Mouse (Mus musculus) heart, embryonic 13.5 days (tissue): ENCODE data around the gene Capn9. TPM values are rescaled to one million over a fixed set of nuclear protein-coding genes. Genes with fewer than 3 reads are reported as not detected.
A peak's percentile ranks its signal among the peaks of the same experiment; 100 is the strongest.

Source experiments
- ATAC-seq: fragments of 200-750 bp; cut with Nextera tagmentation; 2 replicates; pipeline ENCODE4 v1.8.0; 2017; ENCODE audit warnings: moderate TSS enrichment; ENCODE audit not compliant: insufficient number of reproducible peaks, low FRiP score, low TSS enrichment; ENCODE audit errors: extremely low read depth
- H3K27ac ChIP-seq: fragments of 300-500 bp; sonication (generic); replicated peaks from 2 replicates; pipeline ENCODE4 v1.5.1; 2015; ENCODE audit warnings: moderate library complexity, mild to moderate bottlenecking, inconsistent platforms
- H3K27me3 ChIP-seq: fragments of 300-500 bp; sonication (generic); replicated peaks from 2 replicates; pipeline ENCODE4 v1.6.1; 2015; ENCODE audit warnings: mild to moderate bottlenecking, inconsistent platforms
- H3K36me3 ChIP-seq: fragments of 300-500 bp; sonication (generic); 2 replicates; pipeline ENCODE4 v1.6.1; 2015; ENCODE audit warnings: mild to moderate bottlenecking, inconsistent platforms
- H3K4me1 ChIP-seq: fragments of 300-500 bp; sonication (generic); 2 replicates; pipeline ENCODE4 v1.6.1; 2015; ENCODE audit warnings: inconsistent platforms
- H3K4me2 ChIP-seq: fragments of 300-500 bp; sonication (generic); 2 replicates; pipeline ENCODE4 v1.6.1; 2015; ENCODE audit warnings: inconsistent platforms, mild to moderate bottlenecking, moderate library complexity
- H3K4me3 ChIP-seq: fragments of 300-500 bp; sonication (generic); 2 replicates; pipeline ENCODE4 v1.5.1; 2015; ENCODE audit warnings: moderate library complexity, mild to moderate bottlenecking, inconsistent platforms
- H3K9ac ChIP-seq: fragments of 300-500 bp; sonication (generic); 2 replicates; pipeline ENCODE4 v1.6.1; 2015; ENCODE audit warnings: inconsistent platforms, mild to moderate bottlenecking, moderate library complexity
- H3K9me3 ChIP-seq: fragments of 300-500 bp; sonication (generic); 2 replicates; pipeline ENCODE4 v1.6.1; 2016; ENCODE audit warnings: inconsistent platforms
- WGBS: fragments of 180-500 bp; shearing (Covaris S2); methylation state at CpG from one replicate; pipeline ENCODE4 v1.1.7; 2015; ENCODE audit warnings: mixed read lengths; 5-methylcytosine and 5-hydroxymethylcytosine counted together
- polyA plus RNA-seq: library from polyadenylated mRNA; unstranded; fragments of >200 nt; fragmentation: Nextera tagmentation; extraction: Ambion mirVana; gene quantifications from 2 replicates; pipeline ENCODE4 v1.2.1, GENCODE M21; 2015

Gene Capn9
- polyA plus RNA-seq, 1 experiment from 2014 or later: 0.08 TPM

GRCm38 (mm10) chr8:124617266-124617869 is 41.5 kb downstream of the Capn9 start:
- ATAC-seq: no peak; the same call in 1 of the 2 replicates
- 17% methylated on average over 17 of the region's 17 CpGs for WGBS
- no peak overlapping the region for H3K27ac ChIP-seq

DNA sequence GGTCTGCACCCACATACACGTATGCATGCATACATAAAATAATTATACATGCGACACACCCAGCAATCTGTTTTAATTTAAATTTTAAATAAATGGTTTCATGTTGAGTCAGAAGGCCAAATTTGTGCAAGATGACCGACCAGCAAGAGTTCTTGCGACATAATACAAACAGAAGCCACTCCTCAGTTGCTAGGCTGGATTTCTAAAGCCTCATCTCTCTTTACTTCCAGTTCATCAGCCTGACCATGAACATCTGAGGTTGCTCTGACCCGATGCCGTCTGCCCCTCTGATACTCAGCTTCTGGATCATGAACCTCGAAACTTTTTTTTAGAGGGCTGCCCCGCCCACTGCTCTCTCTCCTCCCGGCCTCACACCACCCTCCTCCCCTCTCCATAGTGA is 42.3 kb downstream of the Capn9 start:
- 0 out of 2 replicates have a peak, but pooled peaks cover 3% of the 10 kb centered on the region for H3K9me3 ChIP-seq
- H3K4me2 ChIP-seq: no peak overlapping the region
- H3K4me3 ChIP-seq: no peak overlapping the region
- H3K4me1 ChIP-seq: peaks cover 7% of the 10 kb centered on the region; the same call in 1 of the 2 replicates
- WGBS: 61% methylated on average over 9 of the region's 9 CpGs
- no peak overlapping the region for H3K27ac ChIP-seq
- H3K36me3 ChIP-seq: no peaks in the 10 kb centered on the region
- H3K9ac ChIP-seq: no peak overlapping the region
- peaks cover 14% of the 10 kb centered on the region for H3K27me3 ChIP-seq
- no peak for ATAC-seq

More at GRCm38 (mm10) chr8:124617266-124617869, 41.5 kb downstream of the Capn9 start:
- H3K4me3 ChIP-seq: peak overlapping the region; percentile 47
- peaks cover 7% of the 10 kb centered on the region; the same call in 1 of the 2 replicates for H3K4me1 ChIP-seq
- no peaks in the 10 kb centered on the region for H3K9me3 ChIP-seq
- peak overlapping the region; percentile 77 for H3K9ac ChIP-seq
- peak overlapping the region; percentile 72 for H3K4me2 ChIP-seq
- H3K36me3 ChIP-seq: no peaks in the 10 kb centered on the region
- H3K27me3 ChIP-seq: peaks cover 14% of the 10 kb centered on the region

- Histone ChIP-seq H3K4me3 (no peak overlapping the region), H3K36me3 (no peaks in the 10 kb centered on the region), H3K27me3 (peaks cover 6% of the 10 kb centered on the region), H3K9ac (no peak overlapping the region), H3K9me3 (peaks cover 7% of the 10 kb centered on the region; the same call in 1 of the 2 replicates), H3K4me1 (peaks cover 11% of the 10 kb centered on the region; the same call in 1 of the 2 replicates), H3K4me2 (no peak overlapping the region), H3K27ac (no peak overlapping the region)
- 64% methylated on average over 5 of the region's 5 CpGs for WGBS
- ATAC-seq: no peak
Measured at GRCm38 (mm10) chr8:124621255-124621654, 45.3 kb downstream of the Capn9 start.

- ATAC-seq: no peak
- H3K9me3 ChIP-seq: peaks cover 7% of the 10 kb centered on the region; the same call in 1 of the 2 replicates
- WGBS: 77% methylated on average over 9 of the region's 9 CpGs
- H3K27ac ChIP-seq: no peak overlapping the region
- H3K4me2 ChIP-seq: no peak overlapping the region
- H3K4me3 ChIP-seq: no peak overlapping the region
- peaks cover 16% of the 10 kb centered on the region for H3K4me1 ChIP-seq
- H3K27me3 ChIP-seq: no peaks in the 10 kb centered on the region
- no peak overlapping the region for H3K9ac ChIP-seq
- no peaks in the 10 kb centered on the region for H3K36me3 ChIP-seq
Measured at GRCm38 (mm10) chr8:124626251-124626650, 50.3 kb downstream of the Capn9 start.

DNA sequence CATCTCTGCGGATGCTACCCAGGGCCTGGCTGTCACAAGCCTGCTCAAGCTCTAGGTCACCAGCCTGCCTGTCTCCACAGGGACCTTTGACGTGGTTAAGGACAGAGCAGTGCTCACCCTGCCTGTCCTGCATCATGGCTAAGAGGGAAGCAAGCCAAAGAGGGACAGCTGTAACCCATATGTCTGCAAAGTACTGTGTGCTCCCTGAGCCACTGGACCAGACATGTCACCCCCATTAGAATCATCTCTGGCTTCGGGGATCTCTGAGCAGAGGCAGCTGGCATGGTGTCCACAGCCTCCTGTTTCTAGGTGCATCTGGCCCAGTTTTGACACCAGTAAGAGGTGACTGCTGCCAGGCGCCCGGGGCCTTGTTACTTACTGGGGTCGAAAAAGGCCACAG is 54.6 kb downstream of the Capn9 start:
- Histone ChIP-seq H3K27me3 (no peaks in the 10 kb centered on the region), H3K36me3 (peaks cover 11% of the 10 kb centered on the region), H3K4me3 (no peak overlapping the region), H3K27ac (no peak overlapping the region), H3K9ac (no peak overlapping the region), H3K4me2 (no peak overlapping the region), H3K9me3 (peaks cover 4% of the 10 kb centered on the region; the same call in 1 of the 2 replicates), H3K4me1 (peaks cover 44% of the 10 kb centered on the region)
- 67% methylated on average over 6 of the region's 6 CpGs for WGBS
- ATAC-seq: no peak

GRCm38 (mm10) chr8:124630891-124631290 is 55.0 kb downstream of the Capn9 start:
- H3K4me2 ChIP-seq: no peak overlapping the region
- no peaks in the 10 kb centered on the region for H3K27me3 ChIP-seq
- 82% methylated on average over 4 of the region's 4 CpGs for WGBS
- H3K9me3 ChIP-seq: peaks cover 3% of the 10 kb centered on the region; the same call in 1 of the 2 replicates
- peaks cover 15% of the 10 kb centered on the region for H3K36me3 ChIP-seq
- ATAC-seq: no peak
- no peak overlapping the region for H3K4me3 ChIP-seq
- peaks cover 45% of the 10 kb centered on the region for H3K4me1 ChIP-seq
- no peak overlapping the region for H3K27ac ChIP-seq
- H3K9ac ChIP-seq: no peak overlapping the region

DNA sequence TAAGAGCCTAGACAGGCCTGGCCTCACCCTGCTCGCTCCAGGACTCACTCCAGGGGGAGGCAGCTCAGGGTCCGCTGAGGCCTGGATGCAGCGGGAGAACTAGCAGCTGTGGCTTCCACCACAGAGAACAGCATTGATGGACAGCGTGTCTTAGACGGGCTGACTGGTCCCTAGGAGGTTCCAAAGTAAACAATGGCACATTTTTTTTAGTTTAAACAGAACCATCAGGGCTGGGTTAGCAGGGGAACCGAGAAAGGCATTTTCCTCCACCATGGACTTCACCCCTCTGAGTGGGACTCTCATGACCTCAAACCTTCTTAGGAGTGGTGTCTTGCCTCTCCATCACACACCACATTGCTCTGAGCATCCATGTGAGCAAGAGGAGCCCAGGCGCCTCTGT is 56.1 kb downstream of the Capn9 start:
- no peak overlapping the region for H3K4me2 ChIP-seq
- peaks cover 46% of the 10 kb centered on the region for H3K4me1 ChIP-seq
- WGBS: 34% methylated on average over 7 of the region's 7 CpGs
- peak overlapping the region; percentile 89 for H3K27ac ChIP-seq
- no peaks in the 10 kb centered on the region for H3K27me3 ChIP-seq
- no peak for ATAC-seq
- H3K36me3 ChIP-seq: peaks cover 25% of the 10 kb centered on the region
- H3K4me3 ChIP-seq: no peak overlapping the region
- H3K9ac ChIP-seq: peak overlapping the region; percentile 33; the same call in 1 of the 2 replicates
- no peaks in the 10 kb centered on the region for H3K9me3 ChIP-seq

- Histone ChIP-seq H3K9me3 (no peaks in the 10 kb centered on the region), H3K4me3 (no peak overlapping the region), H3K4me2 (no peak overlapping the region), H3K27ac (peak overlapping the region; percentile 89), H3K4me1 (peaks cover 49% of the 10 kb centered on the region), H3K36me3 (peaks cover 37% of the 10 kb centered on the region), H3K9ac (peak overlapping the region; percentile 25; the same call in 1 of the 2 replicates), H3K27me3 (no peaks in the 10 kb centered on the region)
- 46% methylated on average over 14 of the region's 14 CpGs for WGBS
- ATAC-seq: peak; percentile 20; the same call in 1 of the 2 replicates
Measured at GRCm38 (mm10) chr8:124633001-124633703, 57.2 kb downstream of the Capn9 start.

- no peak for ATAC-seq
- no peaks in the 10 kb centered on the region for H3K27me3 ChIP-seq
- no peak overlapping the region for H3K9ac ChIP-seq
- 79% methylated on average over 13 of the region's 13 CpGs for WGBS
- peaks cover 49% of the 10 kb centered on the region for H3K4me1 ChIP-seq
- peaks cover 52% of the 10 kb centered on the region for H3K36me3 ChIP-seq
- no peak overlapping the region for H3K4me3 ChIP-seq
- H3K4me2 ChIP-seq: no peak overlapping the region
- H3K27ac ChIP-seq: peak overlapping the region; percentile 89; the same call in 1 of the 2 replicates
- H3K9me3 ChIP-seq: no peaks in the 10 kb centered on the region
Measured at GRCm38 (mm10) chr8:124634411-124635246, 58.7 kb downstream of the Capn9 start.

DNA sequence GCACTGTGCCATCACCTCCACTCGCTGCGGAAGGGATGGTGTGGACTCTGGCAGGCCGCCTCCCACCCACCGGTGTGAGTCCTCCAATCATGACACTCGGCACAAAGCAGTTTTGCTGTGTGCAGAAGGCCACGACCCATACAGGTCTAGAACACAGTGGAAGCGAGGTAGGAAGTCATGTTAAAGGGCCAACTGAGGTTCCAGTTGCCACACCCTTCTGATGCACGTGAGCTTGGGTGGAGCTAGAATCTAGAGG is 59.3 kb downstream of the Capn9 start:
- H3K36me3 ChIP-seq: peaks cover 57% of the 10 kb centered on the region
- no peaks in the 10 kb centered on the region for H3K27me3 ChIP-seq
- ATAC-seq: no peak
- H3K27ac ChIP-seq: no peak overlapping the region
- no peak overlapping the region for H3K4me2 ChIP-seq
- no peak overlapping the region for H3K9ac ChIP-seq
- H3K4me1 ChIP-seq: peaks cover 48% of the 10 kb centered on the region
- no peak overlapping the region for H3K4me3 ChIP-seq
- 78% methylated on average over 8 of the region's 8 CpGs for WGBS
- no peaks in the 10 kb centered on the region for H3K9me3 ChIP-seq

GRCm38 (mm10) chr8:124641599-124641998 is 65.7 kb downstream of the Capn9 start:
- no peak overlapping the region for H3K4me2 ChIP-seq
- peak overlapping the region; percentile 99 for H3K27ac ChIP-seq
- H3K4me3 ChIP-seq: no peak overlapping the region
- no peak for ATAC-seq
- peaks cover 62% of the 10 kb centered on the region for H3K4me1 ChIP-seq
- H3K36me3 ChIP-seq: peaks cover 69% of the 10 kb centered on the region
- H3K9me3 ChIP-seq: no peaks in the 10 kb centered on the region
- WGBS: 74% methylated on average over 8 of the region's 8 CpGs
- no peak overlapping the region for H3K9ac ChIP-seq
- H3K27me3 ChIP-seq: no peaks in the 10 kb centered on the region
